Mouse (Mus musculus): Measurements from ENCODE around the gene Abcg5. TPM values are rescaled to one million over a fixed set of nuclear protein-coding genes. Genes with fewer than 3 reads are reported as not detected.
A peak's percentile ranks its signal among the peaks of the same experiment; 100 is the strongest.

Abcg5 gene
- polyA plus RNA-seq, 1 experiment from 2014 or later, result 0.57 TPM

DNA sequence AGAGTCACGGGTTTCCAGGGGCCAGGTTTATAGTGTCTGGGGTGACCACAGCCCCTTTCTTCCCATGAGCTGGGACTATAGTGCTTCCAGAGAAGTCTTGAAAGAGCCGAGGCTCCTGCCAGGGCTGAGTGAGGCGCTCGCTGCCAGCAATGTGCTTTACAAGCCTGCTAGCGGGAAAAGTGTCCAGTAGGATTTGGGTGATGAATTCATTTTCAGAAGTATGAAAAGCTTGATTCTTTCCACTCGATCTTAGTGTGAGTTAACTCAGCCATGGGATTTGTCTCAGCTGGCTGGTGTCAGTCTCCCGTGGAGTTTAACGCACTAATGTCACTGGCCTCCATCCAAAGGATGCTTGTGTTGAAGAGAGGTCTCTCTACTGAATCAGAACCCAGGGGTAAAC lies 46.5 kb downstream of the Abcg5 start:
- no peak for TF ChIP-seq CTCF (IDR thresholded peaks at IDR 0.05; ENCODE audit: low read depth)
- ATAC-seq (ENCODE audit: insufficient read depth), result no peak
- H3K4me2 ChIP-seq, result no peak overlapping the region
- no peaks in the 10 kb centered on the region for H3K9me3 ChIP-seq (ENCODE audit: low read depth, low read length)
- no peaks in the 10 kb centered on the region for H3K27me3 ChIP-seq (ENCODE audit: insufficient read depth, low read length)
- DNase-seq, result no peak
- H3K4me3 ChIP-seq (ENCODE audit: low read depth, low read length), result no peak overlapping the region
- H3K9ac ChIP-seq, result no peak overlapping the region
- 52% methylated on average over 8 of the region's 8 CpGs for WGBS
- H3K27ac ChIP-seq (ENCODE audit: low read depth), result no peak overlapping the region
- H3K4me1 ChIP-seq (ENCODE audit: insufficient read depth), result 0 out of 2 replicates have a peak, but pooled peaks cover 2% of the 10 kb centered on the region
- H3K36me3 ChIP-seq (ENCODE audit: insufficient read depth), result peaks cover 3% of the 10 kb centered on the region; the same call in 1 of the 2 replicates

DNA sequence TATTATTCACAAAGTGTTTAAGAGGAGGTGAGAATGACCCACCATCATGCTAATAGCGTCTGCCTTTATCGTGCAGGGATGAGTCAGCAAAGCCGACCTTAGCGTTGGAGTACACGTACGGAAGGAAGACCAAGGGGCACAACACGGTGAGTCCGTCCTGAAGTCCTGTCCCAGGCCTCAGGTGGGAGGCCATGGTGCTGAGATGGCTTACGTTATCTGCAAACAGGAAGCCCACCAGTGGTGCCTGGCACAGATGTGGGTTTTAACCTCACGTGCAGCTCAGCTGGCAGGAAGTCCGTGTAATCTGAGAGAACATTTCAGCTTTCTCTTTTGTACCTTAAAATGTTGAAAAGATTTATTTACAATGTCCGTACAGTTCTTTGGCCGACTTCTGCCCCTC lies 49.4 kb downstream of the Abcg5 start:
- Histone ChIP-seq H3K27ac (ENCODE audit: low read depth) (no peak overlapping the region), H3K9me3 (ENCODE audit: low read depth, low read length) (no peaks in the 10 kb centered on the region), H3K4me3 (ENCODE audit: low read depth, low read length) (no peak overlapping the region), H3K4me2 (no peak overlapping the region), H3K4me1 (ENCODE audit: insufficient read depth) (no peaks in the 10 kb centered on the region), H3K36me3 (ENCODE audit: insufficient read depth) (peaks cover 3% of the 10 kb centered on the region; the same call in 1 of the 2 replicates), H3K27me3 (ENCODE audit: insufficient read depth, low read length) (no peaks in the 10 kb centered on the region), H3K9ac (no peak overlapping the region)
- no peak for TF ChIP-seq CTCF (IDR thresholded peaks at IDR 0.05; ENCODE audit: low read depth)
- ATAC-seq (ENCODE audit: insufficient read depth) (no peak), DNase-seq (no peak)
- WGBS, result 67% methylated on average over 13 of the region's 13 CpGs

DNA sequence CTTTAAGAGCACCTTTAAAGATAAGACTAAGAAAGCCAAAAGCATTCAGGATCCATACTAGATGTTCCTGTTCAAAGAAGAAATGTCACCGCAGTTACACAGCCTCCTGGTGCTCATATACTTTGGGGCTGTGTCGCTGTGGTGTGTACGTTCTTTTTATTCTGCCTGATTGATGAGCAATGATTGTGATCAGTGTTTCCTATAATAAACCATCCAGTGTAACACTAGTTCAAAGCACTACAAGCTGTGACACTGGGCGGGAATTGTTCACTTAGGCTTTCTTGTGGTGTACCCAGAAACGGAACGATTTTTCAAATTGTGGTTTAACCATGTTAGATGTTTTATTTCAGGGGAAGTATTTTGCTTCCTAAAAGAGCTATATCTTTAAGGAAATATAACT lies 51.0 kb downstream of the Abcg5 start:
- DNase-seq (no peak), ATAC-seq (ENCODE audit: insufficient read depth) (no peak)
- Histone ChIP-seq H3K9me3 (ENCODE audit: low read depth, low read length) (no peaks in the 10 kb centered on the region), H3K27me3 (ENCODE audit: insufficient read depth, low read length) (no peaks in the 10 kb centered on the region), H3K9ac (no peak overlapping the region), H3K4me2 (no peak overlapping the region), H3K4me1 (ENCODE audit: insufficient read depth) (peaks cover 2% of the 10 kb centered on the region; the same call in 1 of the 2 replicates), H3K4me3 (ENCODE audit: low read depth, low read length) (no peak overlapping the region), H3K27ac (ENCODE audit: low read depth) (no peak overlapping the region), H3K36me3 (ENCODE audit: insufficient read depth) (peaks cover 3% of the 10 kb centered on the region; the same call in 1 of the 2 replicates)
- no peak for TF ChIP-seq CTCF (IDR thresholded peaks at IDR 0.05; ENCODE audit: low read depth)
- whole genome bisulfite sequencing, result 88% methylated on average over 6 of the region's 6 CpGs

DNA sequence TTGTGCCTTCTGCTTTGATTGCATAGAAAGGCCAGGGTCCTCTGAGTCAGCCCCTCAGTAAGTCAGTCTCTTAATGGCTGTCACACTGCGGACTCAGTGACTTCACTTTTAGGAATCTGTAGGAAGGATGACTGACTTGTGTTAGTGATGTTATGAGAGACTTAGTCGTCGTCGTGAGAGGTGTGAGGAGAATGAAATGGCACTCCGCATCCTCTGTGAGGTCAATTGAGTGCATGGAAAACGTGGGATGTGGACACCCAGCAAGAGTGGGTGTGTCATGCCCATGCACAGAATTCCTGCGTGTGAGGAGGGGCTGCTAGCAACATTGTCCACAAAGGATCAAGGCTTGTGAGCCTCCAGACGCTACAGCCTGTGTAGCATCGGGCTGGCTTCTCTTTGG lies 54.2 kb downstream of the Abcg5 start:
- Histone ChIP-seq H3K4me2 (no peak overlapping the region), H3K27me3 (ENCODE audit: insufficient read depth, low read length) (no peaks in the 10 kb centered on the region), H3K9me3 (ENCODE audit: low read depth, low read length) (no peaks in the 10 kb centered on the region), H3K4me3 (ENCODE audit: low read depth, low read length) (no peak overlapping the region), H3K27ac (ENCODE audit: low read depth) (no peak overlapping the region), H3K9ac (no peak overlapping the region), H3K4me1 (ENCODE audit: insufficient read depth) (peaks cover 3% of the 10 kb centered on the region; the same call in 1 of the 2 replicates), H3K36me3 (ENCODE audit: insufficient read depth) (peaks cover 3% of the 10 kb centered on the region; the same call in 1 of the 2 replicates)
- TF ChIP-seq CTCF (IDR thresholded peaks at IDR 0.05; ENCODE audit: low read depth), result no peak
- 55% methylated on average over 9 of the region's 9 CpGs for WGBS
- ATAC-seq (ENCODE audit: insufficient read depth) (no peak), DNase-seq (no peak)

DNA sequence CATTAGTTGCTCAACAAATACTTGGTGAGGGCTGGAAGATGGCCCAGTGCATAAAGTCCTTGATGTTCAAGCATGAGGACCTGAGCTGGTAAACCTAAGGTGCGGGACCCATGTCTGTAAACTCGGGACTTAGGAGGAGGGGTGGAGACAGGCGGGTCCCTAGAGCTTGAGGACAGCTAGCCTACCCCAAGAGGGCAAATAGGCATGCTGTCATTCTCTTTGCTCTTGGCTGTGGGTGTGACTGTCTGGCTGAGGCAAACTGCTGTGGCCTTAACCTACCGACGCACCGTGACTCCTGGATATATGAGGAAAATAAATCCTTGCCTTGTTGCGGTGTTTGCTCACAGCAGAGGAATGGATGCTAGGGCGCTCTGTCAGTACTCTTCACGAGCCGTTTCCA lies 55.1 kb downstream of the Abcg5 start:
- no peak overlapping the region for H3K27ac ChIP-seq (ENCODE audit: low read depth)

DNA sequence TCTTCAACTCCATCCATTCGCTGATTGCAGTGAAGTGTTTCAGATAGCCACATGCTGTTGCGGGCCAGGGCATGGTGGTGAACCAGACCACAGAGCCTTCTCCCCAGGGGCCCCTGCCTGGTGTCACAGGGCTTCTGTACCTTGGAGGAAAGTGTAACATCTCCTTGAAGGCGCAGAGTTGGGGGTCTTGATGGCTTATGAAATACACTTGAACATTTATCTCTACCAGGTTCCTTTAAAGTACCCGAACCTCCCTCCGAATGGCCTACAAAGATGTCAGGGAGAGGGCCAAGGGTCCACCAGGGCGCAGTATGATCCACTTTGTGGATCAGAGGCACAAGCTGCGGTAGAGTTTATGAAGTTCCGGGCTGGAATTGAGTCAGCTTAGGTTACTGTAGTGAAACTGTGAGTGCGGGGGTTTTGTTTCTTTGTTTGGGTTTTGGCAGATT lies 55.9 kb downstream of the Abcg5 start:
- TF ChIP-seq CTCF (IDR thresholded peaks at IDR 0.05; ENCODE audit: low read depth), result peak; percentile 27; the same call in 1 of the 2 replicates
- Histone ChIP-seq H3K27ac (ENCODE audit: low read depth) (no peak overlapping the region), H3K9me3 (ENCODE audit: low read depth, low read length) (no peaks in the 10 kb centered on the region), H3K4me1 (ENCODE audit: insufficient read depth) (peaks cover 3% of the 10 kb centered on the region; the same call in 1 of the 2 replicates), H3K27me3 (ENCODE audit: insufficient read depth, low read length) (no peaks in the 10 kb centered on the region), H3K4me2 (peak overlapping the region; percentile 75), H3K4me3 (ENCODE audit: low read depth, low read length) (peak overlapping the region; percentile 61), H3K9ac (peak overlapping the region; percentile 52), H3K36me3 (ENCODE audit: insufficient read depth) (no peaks in the 10 kb centered on the region)
- 18% methylated on average over 9 of the region's 9 CpGs for WGBS
- ATAC-seq (ENCODE audit: insufficient read depth), result peak; percentile 56
- DNase-seq, result peak; percentile 62

More for the DNA sequence above, 55.1 kb downstream of the Abcg5 start:
- no peak for TF ChIP-seq CTCF (IDR thresholded peaks at IDR 0.05; ENCODE audit: low read depth)
- WGBS, result 83% methylated on average over 10 of the region's 10 CpGs
- no peak overlapping the region for H3K9ac ChIP-seq
- no peak overlapping the region for H3K4me2 ChIP-seq
- no peak for DNase-seq
- ATAC-seq (ENCODE audit: insufficient read depth), result no peak
- H3K36me3 ChIP-seq (ENCODE audit: insufficient read depth), result peaks cover 3% of the 10 kb centered on the region; the same call in 1 of the 2 replicates
- no peaks in the 10 kb centered on the region for H3K27me3 ChIP-seq (ENCODE audit: insufficient read depth, low read length)
- H3K4me1 ChIP-seq (ENCODE audit: insufficient read depth), result peaks cover 3% of the 10 kb centered on the region; the same call in 1 of the 2 replicates
- H3K4me3 ChIP-seq (ENCODE audit: low read depth, low read length), result no peak overlapping the region
- H3K9me3 ChIP-seq (ENCODE audit: low read depth, low read length), result no peaks in the 10 kb centered on the region

DNA sequence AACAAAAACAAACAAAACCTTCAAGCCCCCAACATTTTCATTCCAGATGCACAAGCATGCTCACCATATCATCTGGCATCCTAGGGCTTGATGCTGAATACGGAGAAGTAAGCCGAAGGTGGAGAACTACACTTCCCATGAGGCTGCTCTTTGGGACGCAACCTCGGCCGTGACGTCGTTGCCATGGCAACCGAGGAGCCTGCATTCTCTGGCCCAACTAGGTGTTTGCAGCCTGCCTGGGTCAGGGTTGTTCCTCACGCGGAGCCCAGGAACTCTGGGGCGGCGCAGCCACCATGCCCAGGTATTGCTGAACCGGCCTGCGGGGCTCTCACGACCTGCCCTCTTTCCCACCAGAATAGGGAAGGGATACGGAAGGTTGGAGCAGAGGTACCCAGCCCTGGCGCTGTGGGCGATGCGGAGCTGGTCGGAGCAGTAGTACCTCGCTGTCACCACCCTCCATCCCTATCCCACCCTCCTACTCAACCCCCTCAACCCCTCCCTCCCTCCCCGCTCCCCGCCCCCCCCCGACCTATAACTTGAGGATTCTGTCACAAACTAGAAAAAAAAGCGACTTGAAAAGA lies 56.4 kb downstream of the Abcg5 start, which contains the start of gene Dync2li1:
TSS of gene Dync2li1 (plus strand) at position 221 of the 581 bp plus-strand sequence.
- H3K4me1 ChIP-seq (ENCODE audit: insufficient read depth), result peaks cover 3% of the 10 kb centered on the region; the same call in 1 of the 2 replicates
- DNase-seq (peak; percentile 99), ATAC-seq (ENCODE audit: insufficient read depth) (peak; percentile 98)
- peak within 1 kb of the TSS; percentile 75 for H3K4me2 ChIP-seq
- H3K9ac ChIP-seq, result peak within 1 kb of the TSS; percentile 52
- WGBS, result under 1% methylated on average over 25 of the region's 25 CpGs
- H3K27ac ChIP-seq (ENCODE audit: low read depth), result no peak within 1 kb of the TSS
- no peaks in the 10 kb centered on the region for H3K36me3 ChIP-seq (ENCODE audit: insufficient read depth)
- TF ChIP-seq CTCF (IDR thresholded peaks at IDR 0.05; ENCODE audit: low read depth), result no peak
- H3K4me3 ChIP-seq (ENCODE audit: low read depth, low read length), result peak within 1 kb of the TSS; percentile 61
- no peaks in the 10 kb centered on the region for H3K27me3 ChIP-seq (ENCODE audit: insufficient read depth, low read length)
- H3K9me3 ChIP-seq (ENCODE audit: low read depth, low read length), result no peaks in the 10 kb centered on the region
